Mouse (Mus musculus): ENCODE data around the gene Tchhl1. TPM values are rescaled to one million over a fixed set of nuclear protein-coding genes. Genes with fewer than 3 reads are reported as not detected.

Tchhl1 gene
- polyA plus RNA-seq, 1 experiment from 2014 or later: not detected

- Histone ChIP-seq H3K9me3 (replicated peaks; ENCODE audit: control insufficient read depth, low read length) (no peaks in the 10 kb centered on the region), H3K27ac (ENCODE audit: low read length) (no peak overlapping the region), H3K4me1 (ENCODE audit: control insufficient read depth, low read depth, low read length) (peaks cover 4% of the 10 kb centered on the region), H3K36me3 (ENCODE audit: control insufficient read depth, insufficient read depth) (no peaks in the 10 kb centered on the region), H3K4me2 (ENCODE audit: low read depth, low read length) (peak overlapping the region; percentile 64), H3K4me3 (ENCODE audit: low read depth, low read length) (peak overlapping the region; percentile 50), H3K9ac (ENCODE audit: low read depth, low read length) (no peak overlapping the region), H3K27me3 (ENCODE audit: control insufficient read depth, insufficient read depth, low read depth, low read length) (peaks cover 56% of the 10 kb centered on the region)
- no peak for ATAC-seq (ENCODE audit: low read depth)
- WGBS (ENCODE audit: insufficient replicate concordance): under 1% methylated on average over 59 of the region's 59 CpGs
Measured at GRCm38 (mm10) chr3:93447138-93447841, 21.3 kb upstream of the Tchhl1 start.

- WGBS (ENCODE audit: insufficient replicate concordance): 38% methylated on average over 3 of the region's 3 CpGs
- Histone ChIP-seq H3K4me1 (ENCODE audit: control insufficient read depth, low read depth, low read length) (no peaks in the 10 kb centered on the region), H3K27ac (ENCODE audit: low read length) (no peak overlapping the region), H3K9ac (ENCODE audit: low read depth, low read length) (no peak overlapping the region), H3K9me3 (replicated peaks; ENCODE audit: control insufficient read depth, low read length) (no peaks in the 10 kb centered on the region), H3K4me3 (ENCODE audit: low read depth, low read length) (no peak overlapping the region), H3K36me3 (ENCODE audit: control insufficient read depth, insufficient read depth) (no peaks in the 10 kb centered on the region), H3K4me2 (ENCODE audit: low read depth, low read length) (no peak overlapping the region), H3K27me3 (ENCODE audit: control insufficient read depth, insufficient read depth, low read depth, low read length) (no peaks in the 10 kb centered on the region)
- no peak for ATAC-seq (ENCODE audit: low read depth)
Measured at GRCm38 (mm10) chr3:93466556-93466955, 2.0 kb upstream of the Tchhl1 start.

- no peak for ATAC-seq (ENCODE audit: low read depth)
Measured at GRCm38 (mm10) chr3:93467130-93467529, 1.4 kb upstream of the Tchhl1 start.

GRCm38 (mm10) chr3:93469629-93470028, 1.1 kb downstream of the Tchhl1 start:
- no peaks in the 10 kb centered on the region for H3K27me3 ChIP-seq (ENCODE audit: control insufficient read depth, insufficient read depth, low read depth, low read length)
- H3K9me3 ChIP-seq (replicated peaks; ENCODE audit: control insufficient read depth, low read length): no peaks in the 10 kb centered on the region
- H3K4me1 ChIP-seq (ENCODE audit: control insufficient read depth, low read depth, low read length): no peaks in the 10 kb centered on the region
- 38% methylated on average over 3 of the region's 3 CpGs for WGBS (ENCODE audit: insufficient replicate concordance)
- peak; percentile 89 for ATAC-seq (ENCODE audit: low read depth)
- no peak overlapping the region for H3K4me2 ChIP-seq (ENCODE audit: low read depth, low read length)
- no peaks in the 10 kb centered on the region for H3K36me3 ChIP-seq (ENCODE audit: control insufficient read depth, insufficient read depth)
- H3K27ac ChIP-seq (ENCODE audit: low read length): no peak overlapping the region
- no peak overlapping the region for H3K4me3 ChIP-seq (ENCODE audit: low read depth, low read length)
- no peak overlapping the region for H3K9ac ChIP-seq (ENCODE audit: low read depth, low read length)

More at GRCm38 (mm10) chr3:93467130-93467529, 1.4 kb upstream of the Tchhl1 start:
- Histone ChIP-seq H3K27ac (ENCODE audit: low read length) (no peak overlapping the region), H3K36me3 (ENCODE audit: control insufficient read depth, insufficient read depth) (no peaks in the 10 kb centered on the region), H3K9me3 (replicated peaks; ENCODE audit: control insufficient read depth, low read length) (no peaks in the 10 kb centered on the region), H3K4me3 (ENCODE audit: low read depth, low read length) (no peak overlapping the region), H3K4me2 (ENCODE audit: low read depth, low read length) (no peak overlapping the region), H3K9ac (ENCODE audit: low read depth, low read length) (no peak overlapping the region), H3K4me1 (ENCODE audit: control insufficient read depth, low read depth, low read length) (no peaks in the 10 kb centered on the region), H3K27me3 (ENCODE audit: control insufficient read depth, insufficient read depth, low read depth, low read length) (no peaks in the 10 kb centered on the region)
- 62% methylated on average over 4 of the region's 4 CpGs for WGBS (ENCODE audit: insufficient replicate concordance)

- ATAC-seq (ENCODE audit: low read depth): no peak
- 82% methylated on average over 1 of the region's 1 CpGs for WGBS (ENCODE audit: insufficient replicate concordance)
- no peaks in the 10 kb centered on the region for H3K4me1 ChIP-seq (ENCODE audit: control insufficient read depth, low read depth, low read length)
- H3K4me3 ChIP-seq (ENCODE audit: low read depth, low read length): no peak overlapping the region
- H3K27ac ChIP-seq (ENCODE audit: low read length): no peak overlapping the region
- no peak overlapping the region for H3K4me2 ChIP-seq (ENCODE audit: low read depth, low read length)
- no peaks in the 10 kb centered on the region for H3K9me3 ChIP-seq (replicated peaks; ENCODE audit: control insufficient read depth, low read length)
- no peaks in the 10 kb centered on the region for H3K36me3 ChIP-seq (ENCODE audit: control insufficient read depth, insufficient read depth)
- no peak overlapping the region for H3K9ac ChIP-seq (ENCODE audit: low read depth, low read length)
- no peaks in the 10 kb centered on the region for H3K27me3 ChIP-seq (ENCODE audit: control insufficient read depth, insufficient read depth, low read depth, low read length)
Measured at GRCm38 (mm10) chr3:93480053-93480452, 11.5 kb downstream of the Tchhl1 start.

GRCm38 (mm10) chr3:93481982-93482616, 13.5 kb downstream of the Tchhl1 start:
- WGBS (ENCODE audit: insufficient replicate concordance): 60% methylated on average over 2 of the region's 2 CpGs
- ATAC-seq (ENCODE audit: low read depth): no peak
- no peaks in the 10 kb centered on the region for H3K36me3 ChIP-seq (ENCODE audit: control insufficient read depth, insufficient read depth)

GRCm38 (mm10) chr3:93485611-93486010, 17.1 kb downstream of the Tchhl1 start:
- no peak overlapping the region for H3K4me2 ChIP-seq (ENCODE audit: low read depth, low read length)
- no peak for ATAC-seq (ENCODE audit: low read depth)
- no peaks in the 10 kb centered on the region for H3K9me3 ChIP-seq (replicated peaks; ENCODE audit: control insufficient read depth, low read length)
- no peaks in the 10 kb centered on the region for H3K4me1 ChIP-seq (ENCODE audit: control insufficient read depth, low read depth, low read length)
- no peaks in the 10 kb centered on the region for H3K36me3 ChIP-seq (ENCODE audit: control insufficient read depth, insufficient read depth)
- H3K27me3 ChIP-seq (ENCODE audit: control insufficient read depth, insufficient read depth, low read depth, low read length): no peaks in the 10 kb centered on the region
- no peak overlapping the region for H3K27ac ChIP-seq (ENCODE audit: low read length)
- H3K9ac ChIP-seq (ENCODE audit: low read depth, low read length): no peak overlapping the region
- WGBS (ENCODE audit: insufficient replicate concordance): 69% methylated on average over 3 of the region's 3 CpGs
- H3K4me3 ChIP-seq (ENCODE audit: low read depth, low read length): no peak overlapping the region

More at GRCm38 (mm10) chr3:93481982-93482616, 13.5 kb downstream of the Tchhl1 start:
- Histone ChIP-seq H3K27me3 (ENCODE audit: control insufficient read depth, insufficient read depth, low read depth, low read length) (no peaks in the 10 kb centered on the region), H3K9ac (ENCODE audit: low read depth, low read length) (no peak overlapping the region), H3K4me1 (ENCODE audit: control insufficient read depth, low read depth, low read length) (no peaks in the 10 kb centered on the region), H3K4me2 (ENCODE audit: low read depth, low read length) (no peak overlapping the region), H3K9me3 (replicated peaks; ENCODE audit: control insufficient read depth, low read length) (no peaks in the 10 kb centered on the region), H3K4me3 (ENCODE audit: low read depth, low read length) (no peak overlapping the region), H3K27ac (ENCODE audit: low read length) (no peak overlapping the region)

GRCm38 (mm10) chr3:93488541-93488940, 20.0 kb downstream of the Tchhl1 start:
- Histone ChIP-seq H3K9ac (ENCODE audit: low read depth, low read length) (no peak overlapping the region), H3K27ac (ENCODE audit: low read length) (no peak overlapping the region), H3K4me3 (ENCODE audit: low read depth, low read length) (no peak overlapping the region), H3K27me3 (ENCODE audit: control insufficient read depth, insufficient read depth, low read depth, low read length) (no peaks in the 10 kb centered on the region), H3K4me1 (ENCODE audit: control insufficient read depth, low read depth, low read length) (no peaks in the 10 kb centered on the region), H3K9me3 (replicated peaks; ENCODE audit: control insufficient read depth, low read length) (no peaks in the 10 kb centered on the region), H3K36me3 (ENCODE audit: control insufficient read depth, insufficient read depth) (no peaks in the 10 kb centered on the region), H3K4me2 (ENCODE audit: low read depth, low read length) (no peak overlapping the region)
- no peak for ATAC-seq (ENCODE audit: low read depth)
- 75% methylated on average over 2 of the region's 2 CpGs for WGBS (ENCODE audit: insufficient replicate concordance)

- Histone ChIP-seq H3K27me3 (ENCODE audit: control insufficient read depth, insufficient read depth, low read depth, low read length) (no peaks in the 10 kb centered on the region), H3K4me3 (ENCODE audit: low read depth, low read length) (no peak overlapping the region), H3K9me3 (replicated peaks; ENCODE audit: control insufficient read depth, low read length) (no peaks in the 10 kb centered on the region), H3K36me3 (ENCODE audit: control insufficient read depth, insufficient read depth) (no peaks in the 10 kb centered on the region), H3K27ac (ENCODE audit: low read length) (no peak overlapping the region), H3K9ac (ENCODE audit: low read depth, low read length) (no peak overlapping the region), H3K4me2 (ENCODE audit: low read depth, low read length) (no peak overlapping the region), H3K4me1 (ENCODE audit: control insufficient read depth, low read depth, low read length) (no peaks in the 10 kb centered on the region)
- 53% methylated on average over 3 of the region's 3 CpGs for WGBS (ENCODE audit: insufficient replicate concordance)
- no peak for ATAC-seq (ENCODE audit: low read depth)
Measured at GRCm38 (mm10) chr3:93492176-93492575, 23.6 kb downstream of the Tchhl1 start.
